Mouse (Mus musculus): ENCODE results near the gene Fbxw7. TPM values are rescaled to one million over a fixed set of nuclear protein-coding genes. Genes with fewer than 3 reads are reported as not detected.

The Fbxw7 gene
- total RNA-seq, 1 experiment, result 29.7 TPM

- TF ChIP-seq ZC3H11A (IDR thresholded peaks at IDR 0.05; ENCODE audit: borderline replicate concordance, low read depth, low read length) (no peak), CHD2 (IDR thresholded peaks at IDR 0.05; ENCODE audit: low read depth, low read length) (no peak), HCFC1 (IDR thresholded peaks at IDR 0.05; ENCODE audit: borderline replicate concordance, insufficient read depth, low read length) (no peak), ZNF384 (IDR thresholded peaks at IDR 0.05; ENCODE audit: low read depth, low read length) (no peak), MAFK (IDR thresholded peaks at IDR 0.05; ENCODE audit: insufficient read depth, low read depth, low read length) (no peak)
- Histone ChIP-seq H3K36me3 (ENCODE audit: control insufficient read depth, insufficient read depth, low read length, poor library complexity, severe bottlenecking) (no peaks in the 10 kb centered on the region), H3K4me3 (ENCODE audit: insufficient read depth in 1 of 2, low read depth in 1 of 2, low read length in 2 of 2, poor library complexity in 1 of 2, severe bottlenecking in 1 of 2) (no peak overlapping the region), H3K9me3 (ENCODE audit: control insufficient read depth, insufficient read depth, low read depth, low read length) (no peaks in the 10 kb centered on the region), H3K9ac (ENCODE audit: insufficient read depth, low read depth, low read length, poor library complexity, severe bottlenecking) (no peak overlapping the region), H3K4me1 (ENCODE audit: control insufficient read depth in 2 of 2, insufficient read depth in 2 of 2, low read length in 2 of 2, poor library complexity in 1 of 2) (no peaks in the 10 kb centered on the region), H3K27ac (ENCODE audit: insufficient read depth, low read depth, low read length, poor library complexity, severe bottlenecking) (no peak overlapping the region)
- no peak for DNase-seq (ENCODE audit: low read depth, low spot score)
- in situ Hi-C loops (cut with MboI; ENCODE audit: low sequenced_read_pairs in 2 of 2, unreplicated experiment in 2 of 2), result no loop called here
These were observed 52.9 kb downstream of the Fbxw7 start for GRCm38 (mm10) chr3:84867991-84868390.

- no peak for DNase-seq (ENCODE audit: low read depth, low spot score)
- Histone ChIP-seq H3K4me1 (ENCODE audit: control insufficient read depth in 2 of 2, insufficient read depth in 2 of 2, low read length in 2 of 2, poor library complexity in 1 of 2) (no peaks in the 10 kb centered on the region; a peak in 1 of 4 replicates), H3K27ac (ENCODE audit: insufficient read depth, low read depth, low read length, poor library complexity, severe bottlenecking) (no peak overlapping the region), H3K36me3 (ENCODE audit: control insufficient read depth, insufficient read depth, low read length, poor library complexity, severe bottlenecking) (no peaks in the 10 kb centered on the region), H3K4me3 (ENCODE audit: insufficient read depth in 1 of 2, low read depth in 1 of 2, low read length in 2 of 2, poor library complexity in 1 of 2, severe bottlenecking in 1 of 2) (no peak overlapping the region), H3K9ac (ENCODE audit: insufficient read depth, low read depth, low read length, poor library complexity, severe bottlenecking) (no peak overlapping the region), H3K9me3 (ENCODE audit: control insufficient read depth, insufficient read depth, low read depth, low read length) (no peaks in the 10 kb centered on the region)
- in situ Hi-C loops (cut with MboI; ENCODE audit: low sequenced_read_pairs in 2 of 2, unreplicated experiment in 2 of 2), result no loop called here
- TF ChIP-seq CHD2 (IDR thresholded peaks at IDR 0.05; ENCODE audit: low read depth, low read length) (no peak), MAFK (IDR thresholded peaks at IDR 0.05; ENCODE audit: insufficient read depth, low read depth, low read length) (no peak), ZC3H11A (IDR thresholded peaks at IDR 0.05; ENCODE audit: borderline replicate concordance, low read depth, low read length) (no peak), ZNF384 (IDR thresholded peaks at IDR 0.05; ENCODE audit: low read depth, low read length) (no peak), HCFC1 (IDR thresholded peaks at IDR 0.05; ENCODE audit: borderline replicate concordance, insufficient read depth, low read length) (no peak)
These were observed 55.1 kb downstream of the Fbxw7 start for GRCm38 (mm10) chr3:84870126-84870525.

GRCm38 (mm10) chr3:84875306-84875705 is 60.2 kb downstream of the Fbxw7 start:
- Histone ChIP-seq H3K36me3 (ENCODE audit: control insufficient read depth, insufficient read depth, low read length, poor library complexity, severe bottlenecking) (no peaks in the 10 kb centered on the region; the same call in 1 of the 2 replicates), H3K9ac (ENCODE audit: insufficient read depth, low read depth, low read length, poor library complexity, severe bottlenecking) (no peak overlapping the region), H3K27ac (ENCODE audit: insufficient read depth, low read depth, low read length, poor library complexity, severe bottlenecking) (no peak overlapping the region), H3K9me3 (ENCODE audit: control insufficient read depth, insufficient read depth, low read depth, low read length) (no peaks in the 10 kb centered on the region), H3K4me3 (ENCODE audit: insufficient read depth in 1 of 2, low read depth in 1 of 2, low read length in 2 of 2, poor library complexity in 1 of 2, severe bottlenecking in 1 of 2) (no peak overlapping the region), H3K4me1 (ENCODE audit: control insufficient read depth in 2 of 2, insufficient read depth in 2 of 2, low read length in 2 of 2, poor library complexity in 1 of 2) (no peaks in the 10 kb centered on the region; a peak in 1 of 4 replicates)
- DNase-seq (ENCODE audit: low read depth, low spot score), result peak; percentile 37
- in situ Hi-C loops (cut with MboI; ENCODE audit: low sequenced_read_pairs in 2 of 2, unreplicated experiment in 2 of 2), result no loop called here
- no peak for TF ChIP-seq ZNF384 (IDR thresholded peaks at IDR 0.05; ENCODE audit: low read depth, low read length)
- TF ChIP-seq MAFK (IDR thresholded peaks at IDR 0.05; ENCODE audit: insufficient read depth, low read depth, low read length), result no peak
- TF ChIP-seq ZC3H11A (IDR thresholded peaks at IDR 0.05; ENCODE audit: borderline replicate concordance, low read depth, low read length), result no peak
- no peak for TF ChIP-seq HCFC1 (IDR thresholded peaks at IDR 0.05; ENCODE audit: borderline replicate concordance, insufficient read depth, low read length)
- no peak for TF ChIP-seq CHD2 (IDR thresholded peaks at IDR 0.05; ENCODE audit: low read depth, low read length)

- no peaks in the 10 kb centered on the region; a peak in 1 of 4 replicates for H3K4me1 ChIP-seq (ENCODE audit: control insufficient read depth in 2 of 2, insufficient read depth in 2 of 2, low read length in 2 of 2, poor library complexity in 1 of 2)
- H3K27ac ChIP-seq (ENCODE audit: insufficient read depth, low read depth, low read length, poor library complexity, severe bottlenecking), result no peak overlapping the region
- no peaks in the 10 kb centered on the region for H3K9me3 ChIP-seq (ENCODE audit: control insufficient read depth, insufficient read depth, low read depth, low read length)
- no peak for DNase-seq (ENCODE audit: low read depth, low spot score)
- H3K9ac ChIP-seq (ENCODE audit: insufficient read depth, low read depth, low read length, poor library complexity, severe bottlenecking), result no peak overlapping the region
- H3K4me3 ChIP-seq (ENCODE audit: insufficient read depth in 1 of 2, low read depth in 1 of 2, low read length in 2 of 2, poor library complexity in 1 of 2, severe bottlenecking in 1 of 2), result no peak overlapping the region
- H3K36me3 ChIP-seq (ENCODE audit: control insufficient read depth, insufficient read depth, low read length, poor library complexity, severe bottlenecking), result no peaks in the 10 kb centered on the region; the same call in 1 of the 2 replicates
- TF ChIP-seq ZNF384 (IDR thresholded peaks at IDR 0.05; ENCODE audit: low read depth, low read length) (no peak), CHD2 (IDR thresholded peaks at IDR 0.05; ENCODE audit: low read depth, low read length) (no peak), ZC3H11A (IDR thresholded peaks at IDR 0.05; ENCODE audit: borderline replicate concordance, low read depth, low read length) (no peak), HCFC1 (IDR thresholded peaks at IDR 0.05; ENCODE audit: borderline replicate concordance, insufficient read depth, low read length) (no peak), MAFK (IDR thresholded peaks at IDR 0.05; ENCODE audit: insufficient read depth, low read depth, low read length) (no peak)
- in situ Hi-C loops (cut with MboI; ENCODE audit: low sequenced_read_pairs in 2 of 2, unreplicated experiment in 2 of 2), result no loop called here
These were observed 61.1 kb downstream of the Fbxw7 start for GRCm38 (mm10) chr3:84876211-84876610.
